Mouse (Mus musculus) hindbrain, embryonic 10.5 days (tissue): ENCODE data around the gene Commd8. TPM values are rescaled to one million over a fixed set of nuclear protein-coding genes. Genes with fewer than 3 reads are reported as not detected.
"Not testable (repeated sequence)": the region's sequence is repeated elsewhere in the genome, so short reads cannot be mapped to it uniquely, and the experiment has no call there.

Experiments
- DNase-seq: peaks from one replicate; pipeline ENCODE4 v3.0.0-alpha.2; 2017; ENCODE audit warnings: low spot score
- H3K27ac ChIP-seq: fragments of 300-500 bp; sonication (generic); 2 replicates; pipeline ENCODE4 v1.5.1; 2016; ENCODE audit warnings: mild to moderate bottlenecking, moderate library complexity
- H3K27me3 ChIP-seq: fragments of 300-500 bp; sonication (generic); 2 replicates; pipeline ENCODE4 v1.6.1; 2016; ENCODE audit warnings: mild to moderate bottlenecking; ENCODE audit not compliant: poor library complexity, insufficient read depth, severe bottlenecking
- H3K36me3 ChIP-seq: fragments of 300-500 bp; sonication (generic); 2 replicates; pipeline ENCODE4 v1.6.1; 2016; ENCODE audit warnings: mild to moderate bottlenecking, moderate library complexity
- H3K4me1 ChIP-seq: fragments of 300-500 bp; sonication (generic); replicated peaks from 2 replicates; pipeline ENCODE4 v1.6.1; 2016; ENCODE audit warnings: mild to moderate bottlenecking
- H3K4me3 ChIP-seq: fragments of 300-500 bp; sonication (generic); 2 replicates; pipeline ENCODE4 v1.5.1; 2016; ENCODE audit warnings: mild to moderate bottlenecking, moderate library complexity
- H3K9me3 ChIP-seq: fragments of 300-500 bp; sonication (generic); 2 replicates; pipeline ENCODE4 v1.6.1; 2016; ENCODE audit warnings: mild to moderate bottlenecking, moderate library complexity
- WGBS: fragments of 180-500 bp; shearing (Covaris S2); methylation state at CpG from one replicate; pipeline ENCODE4 v1.1.7; 2016; 5-methylcytosine and 5-hydroxymethylcytosine counted together
- polyA plus RNA-seq: library from polyadenylated mRNA; unstranded; fragments of >200 nt; fragmentation: Nextera tagmentation; extraction: Ambion mirVana; gene quantifications from 2 replicates; pipeline ENCODE4 v1.2.1, GENCODE M21; 2016

Gene Commd8
- polyA plus RNA-seq, 1 experiment from 2014 or later: 152 TPM

DNA sequence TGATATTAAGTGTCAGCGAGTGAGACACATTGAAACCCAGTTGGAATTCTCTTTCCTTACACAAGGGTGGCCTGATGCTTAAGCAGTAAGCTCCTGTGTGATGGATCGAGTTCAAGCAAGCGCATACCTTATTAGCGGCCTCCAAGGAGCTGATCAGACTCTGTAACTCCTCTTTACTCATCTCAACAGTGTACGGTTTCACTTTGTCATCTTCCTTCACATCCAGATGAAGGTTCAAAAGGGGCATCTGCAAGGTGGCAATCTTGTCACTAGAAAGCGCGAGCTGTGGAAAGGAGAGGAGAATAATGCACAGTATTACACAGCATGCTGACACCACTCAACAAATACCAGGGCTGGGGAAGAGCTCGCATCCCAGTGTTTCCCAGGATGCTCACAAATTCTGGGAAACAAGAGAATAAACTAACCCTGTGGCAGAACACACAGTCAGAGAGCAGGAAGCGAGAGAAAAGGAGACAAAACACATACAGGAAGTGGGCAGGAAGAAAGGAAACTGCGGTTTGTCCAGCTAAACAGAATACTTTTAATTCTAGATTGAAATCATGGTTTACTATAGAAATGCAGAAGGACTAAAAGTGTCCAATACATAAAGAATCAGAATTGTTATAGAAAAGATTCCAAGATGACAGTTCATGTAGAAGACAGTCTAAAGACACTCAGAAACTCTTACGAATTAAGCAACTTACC lies 7.1 kb downstream of the Commd8 start:
- Histone ChIP-seq H3K27ac (no peak overlapping the region), H3K36me3 (peaks cover 88% of the 10 kb centered on the region), H3K27me3 (no peaks in the 10 kb centered on the region), H3K4me1 (no peaks in the 10 kb centered on the region), H3K9me3 (no peaks in the 10 kb centered on the region), H3K4me3 (no peak overlapping the region)
- DNase-seq: no peak
- WGBS: 90% methylated on average over 11 of the region's 11 CpGs

DNA sequence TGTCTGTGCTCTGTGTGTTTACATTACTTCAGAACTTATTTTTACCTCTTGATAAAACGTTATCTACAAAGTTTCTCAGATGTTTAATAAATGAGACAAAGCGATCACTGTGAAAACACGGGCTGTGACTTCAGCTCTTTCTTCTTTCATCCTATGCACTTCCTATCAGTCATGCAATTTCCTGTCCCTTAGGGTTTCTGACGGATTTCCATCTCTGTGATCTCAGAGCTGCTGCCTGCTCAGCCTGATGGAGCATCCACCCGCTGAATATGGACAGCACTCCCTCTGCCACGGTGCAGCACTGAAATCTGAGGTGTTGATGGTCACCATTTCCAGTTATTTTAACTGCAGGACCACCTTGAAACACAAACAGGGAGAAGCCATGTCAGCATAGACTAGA lies 8.5 kb downstream of the Commd8 start:
- no peak overlapping the region for H3K4me3 ChIP-seq
- no peak overlapping the region for H3K27ac ChIP-seq
- H3K27me3 ChIP-seq: no peaks in the 10 kb centered on the region
- no peaks in the 10 kb centered on the region for H3K9me3 ChIP-seq
- H3K4me1 ChIP-seq: no peaks in the 10 kb centered on the region
- 86% methylated on average over 6 of the region's 6 CpGs for WGBS
- peaks cover 91% of the 10 kb centered on the region for H3K36me3 ChIP-seq
- DNase-seq: no peak

DNA sequence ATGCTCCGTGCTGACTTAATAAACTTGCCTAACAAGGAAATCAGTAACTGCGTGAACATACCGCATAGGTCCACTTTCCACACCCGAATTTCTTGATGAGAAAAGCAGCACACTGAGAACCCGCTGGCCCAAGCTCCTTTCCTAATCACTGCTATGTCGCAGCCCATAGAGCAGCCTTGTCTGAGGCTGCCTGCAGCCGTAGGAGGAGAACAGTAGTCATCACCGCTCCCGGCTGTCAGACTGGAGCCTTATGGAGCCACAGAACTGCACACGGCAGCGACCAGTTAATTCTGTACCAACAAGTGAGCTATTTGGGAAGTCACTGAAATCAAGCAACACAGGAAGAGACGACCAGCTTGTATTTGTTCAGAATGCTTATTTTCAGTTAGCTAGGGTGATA lies 9.3 kb downstream of the Commd8 start:
- WGBS: 94% methylated on average over 12 of the region's 12 CpGs
- H3K36me3 ChIP-seq: peaks cover 87% of the 10 kb centered on the region

DNA sequence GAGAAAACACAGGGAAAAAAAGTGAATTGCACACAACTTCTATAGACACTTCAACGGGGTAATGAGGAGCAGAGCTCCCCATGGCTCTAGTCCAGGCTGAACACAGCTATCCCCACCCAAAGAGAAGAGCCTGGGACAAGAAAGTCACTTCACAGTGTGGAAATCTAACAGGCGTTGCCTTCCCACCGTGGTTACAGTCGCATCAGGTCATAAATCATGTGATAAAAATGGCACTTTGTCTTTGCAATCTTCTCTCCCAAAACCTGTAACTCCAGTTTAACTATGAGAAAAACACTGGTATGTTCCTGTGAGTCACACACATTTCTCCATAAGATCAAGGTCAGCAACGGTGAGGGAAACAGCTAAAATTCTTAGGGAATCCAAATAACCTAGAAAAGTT lies 11.4 kb downstream of the Commd8 start:
- Histone ChIP-seq H3K4me1 (no peaks in the 10 kb centered on the region), H3K27ac (no peak overlapping the region), H3K36me3 (peaks cover 70% of the 10 kb centered on the region), H3K27me3 (no peaks in the 10 kb centered on the region), H3K9me3 (no peaks in the 10 kb centered on the region), H3K4me3 (no peak overlapping the region)
- no peak for DNase-seq
- WGBS: 95% methylated on average over 5 of the region's 5 CpGs

More for the DNA sequence above, 9.3 kb downstream of the Commd8 start:
- H3K27ac ChIP-seq: no peak overlapping the region
- no peak for DNase-seq
- H3K27me3 ChIP-seq: no peaks in the 10 kb centered on the region
- no peak overlapping the region for H3K4me3 ChIP-seq
- H3K4me1 ChIP-seq: no peaks in the 10 kb centered on the region
- no peaks in the 10 kb centered on the region for H3K9me3 ChIP-seq

DNA sequence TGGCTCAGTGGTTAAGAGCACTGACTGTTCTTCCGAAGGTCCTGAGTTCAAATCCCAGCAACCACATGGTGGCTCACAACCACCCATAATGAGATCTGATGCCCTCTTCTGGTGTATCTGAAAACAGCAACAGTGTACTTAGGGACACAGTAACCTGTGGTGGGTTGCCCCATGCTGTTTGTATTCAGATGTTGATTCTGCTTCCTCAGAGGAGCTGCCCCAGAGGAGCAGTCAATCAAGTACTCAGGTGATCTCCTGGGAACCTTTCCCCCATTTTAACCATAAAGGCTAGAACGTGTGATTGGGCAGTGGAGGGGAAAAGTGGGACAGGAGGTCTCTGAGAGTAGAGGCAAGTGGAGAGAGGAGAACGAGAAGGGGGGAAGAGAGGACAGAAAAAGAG lies 12.3 kb downstream of the Commd8 start:
- DNase-seq, H3K9me3 ChIP-seq, H3K4me3 ChIP-seq, H3K27ac ChIP-seq, H3K4me1 ChIP-seq, H3K27me3 ChIP-seq: not testable (repeated sequence)
- H3K36me3 ChIP-seq: peaks cover 61% of the 10 kb centered on the region
- WGBS: 63% methylated on average over 3 of the region's 3 CpGs

DNA sequence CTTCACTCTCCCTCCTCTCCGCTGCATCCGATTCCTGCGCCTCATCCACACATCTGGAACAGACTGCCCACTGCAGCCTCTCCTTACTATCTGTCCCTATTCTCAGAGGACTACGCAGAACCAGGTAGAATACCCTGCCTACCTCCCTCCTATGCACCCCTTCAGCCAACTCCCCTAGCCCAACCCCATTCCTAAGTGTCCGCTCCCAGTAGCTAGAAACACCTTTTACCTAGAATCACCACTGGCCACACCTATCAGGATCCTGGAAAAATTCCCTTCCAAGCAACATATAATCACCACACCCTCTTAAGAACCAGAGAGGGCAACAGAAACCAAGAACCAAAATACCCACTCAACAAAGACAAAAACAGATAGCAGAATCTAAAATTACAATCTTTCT lies 17.1 kb downstream of the Commd8 start:
- Histone ChIP-seq H3K27ac (no peak overlapping the region), H3K9me3 (no peaks in the 10 kb centered on the region), H3K4me1 (peaks cover 14% of the 10 kb centered on the region; the same call in 1 of the 2 replicates), H3K36me3 (peaks cover 13% of the 10 kb centered on the region), H3K27me3 (no peaks in the 10 kb centered on the region), H3K4me3 (no peak overlapping the region)
- DNase-seq: no peak
- WGBS: 93% methylated on average over 5 of the region's 5 CpGs

DNA sequence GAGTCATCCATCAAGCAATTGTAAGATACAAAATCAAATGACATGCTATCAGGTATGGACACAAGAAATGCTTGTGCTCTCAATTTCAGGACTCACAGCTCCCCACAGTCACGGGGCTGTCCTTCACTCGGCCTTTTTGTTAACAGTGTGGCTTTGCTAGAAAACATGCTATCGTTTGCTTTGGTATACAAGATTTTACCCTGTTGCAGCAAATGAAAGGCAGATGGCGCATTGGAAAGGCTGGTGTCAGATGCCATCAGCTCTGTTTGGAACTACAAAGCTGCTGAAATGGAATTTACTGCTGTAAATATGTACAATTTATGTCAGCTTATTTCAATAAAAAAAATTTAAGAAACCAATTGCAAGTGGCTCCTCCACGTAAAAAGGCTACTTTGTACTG lies 19.3 kb downstream of the Commd8 start:
- no peaks in the 10 kb centered on the region for H3K36me3 ChIP-seq
- no peaks in the 10 kb centered on the region for H3K9me3 ChIP-seq
- WGBS: 52% methylated on average over 5 of the region's 5 CpGs
- peaks cover 14% of the 10 kb centered on the region; the same call in 1 of the 2 replicates for H3K4me1 ChIP-seq
- no peak overlapping the region for H3K4me3 ChIP-seq
- peak; percentile 16 for DNase-seq
- H3K27me3 ChIP-seq: no peaks in the 10 kb centered on the region
- no peak overlapping the region for H3K27ac ChIP-seq

DNA sequence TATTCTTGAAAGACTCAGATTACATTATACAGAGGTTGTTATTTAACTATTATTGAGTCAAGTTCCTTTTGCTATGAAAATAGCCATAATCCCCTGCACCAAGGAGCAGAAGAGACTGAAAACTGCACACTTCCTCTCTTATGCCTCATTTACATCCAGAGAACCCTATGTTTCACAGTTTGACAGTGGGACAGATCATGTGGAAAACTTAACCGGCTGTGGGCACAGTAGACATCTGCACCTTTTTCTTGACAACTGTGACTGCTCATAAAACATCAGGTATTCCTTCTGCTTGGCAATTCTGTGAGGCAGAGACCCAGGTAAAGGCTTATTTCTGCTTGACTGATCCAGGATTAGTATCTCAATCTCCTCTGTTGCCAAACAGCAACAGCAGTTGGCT lies 28.4 kb downstream of the Commd8 start:
- DNase-seq: no peak
- Histone ChIP-seq H3K4me1 (no peaks in the 10 kb centered on the region), H3K4me3 (no peak overlapping the region), H3K9me3 (no peaks in the 10 kb centered on the region), H3K36me3 (no peaks in the 10 kb centered on the region), H3K27me3 (no peaks in the 10 kb centered on the region), H3K27ac (no peak overlapping the region)
- 84% methylated on average over 1 of the region's 1 CpGs for whole genome bisulfite sequencing

DNA sequence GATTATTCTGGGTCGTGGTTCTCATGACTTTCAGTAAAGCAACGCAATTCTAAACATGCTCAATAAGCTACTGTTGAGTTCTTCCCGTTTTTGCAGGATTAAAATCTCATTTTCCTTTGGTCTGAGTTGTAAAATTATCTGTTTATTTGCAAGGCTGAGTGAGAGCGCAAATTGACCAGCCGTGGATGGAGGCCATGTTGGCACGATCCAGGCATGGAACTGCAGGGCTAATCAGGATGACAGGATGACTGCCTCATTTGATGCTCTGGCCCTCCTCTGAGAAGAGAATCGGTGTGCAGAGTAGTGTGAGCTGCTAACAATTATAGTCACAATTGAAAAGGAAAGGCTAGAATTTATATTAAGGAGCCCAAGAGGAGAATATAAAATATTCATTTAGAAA lies 29.7 kb downstream of the Commd8 start:
- Histone ChIP-seq H3K27me3 (no peaks in the 10 kb centered on the region), H3K4me1 (no peaks in the 10 kb centered on the region), H3K4me3 (no peak overlapping the region), H3K9me3 (no peaks in the 10 kb centered on the region), H3K36me3 (no peaks in the 10 kb centered on the region), H3K27ac (no peak overlapping the region)
- no peak for DNase-seq
- WGBS: 92% methylated on average over 7 of the region's 7 CpGs

DNA sequence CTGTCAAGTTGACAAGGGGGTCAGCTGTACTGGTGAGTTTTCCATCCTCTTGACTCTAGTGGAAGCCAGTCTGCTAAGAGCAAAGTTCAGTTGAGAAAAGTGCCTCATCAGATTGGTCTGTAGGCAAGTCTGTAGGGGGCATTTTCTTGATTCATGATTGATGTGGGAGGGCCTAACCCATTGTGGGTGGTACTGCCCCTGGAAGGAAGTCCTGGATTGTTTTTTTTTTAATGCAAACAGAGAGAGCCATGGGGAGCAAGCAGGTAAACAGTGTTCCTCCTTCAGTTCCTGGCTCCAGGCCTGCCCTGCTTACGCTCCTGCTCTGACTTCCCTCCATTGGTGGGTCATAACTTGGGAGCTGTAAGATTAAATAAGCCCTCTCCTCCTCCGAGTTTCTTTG lies 34.1 kb downstream of the Commd8 start:
- Histone ChIP-seq H3K27ac (no peak overlapping the region), H3K4me3 (no peak overlapping the region), H3K36me3 (no peaks in the 10 kb centered on the region), H3K4me1 (no peaks in the 10 kb centered on the region), H3K27me3 (no peaks in the 10 kb centered on the region), H3K9me3 (no peaks in the 10 kb centered on the region)
- 68% methylated on average over 2 of the region's 2 CpGs for WGBS
- no peak for DNase-seq

DNA sequence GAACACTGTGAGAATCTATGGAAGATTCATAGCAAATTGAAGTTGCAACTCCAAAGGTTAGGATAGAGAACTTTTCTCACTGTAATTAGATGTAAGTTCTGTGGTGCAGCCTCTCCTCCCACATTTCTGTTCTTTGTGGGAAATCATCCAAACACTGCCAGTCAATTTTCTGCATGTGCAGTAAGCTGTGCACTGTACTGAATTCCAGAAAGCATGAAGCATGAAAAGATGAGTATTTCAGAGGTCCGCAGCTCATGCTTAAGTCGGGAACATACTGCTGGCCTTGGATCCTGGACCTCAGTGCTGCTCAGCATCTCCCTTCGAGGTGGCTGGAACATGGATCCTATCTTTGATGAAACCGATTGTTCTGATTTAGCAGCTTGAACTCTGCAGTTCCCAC lies 41.3 kb downstream of the Commd8 start:
- 90% methylated on average over 4 of the region's 4 CpGs for WGBS
- no peak for DNase-seq
- Histone ChIP-seq H3K4me1 (no peaks in the 10 kb centered on the region), H3K9me3 (no peaks in the 10 kb centered on the region), H3K36me3 (no peaks in the 10 kb centered on the region), H3K4me3 (no peak overlapping the region), H3K27me3 (no peaks in the 10 kb centered on the region), H3K27ac (no peak overlapping the region)

DNA sequence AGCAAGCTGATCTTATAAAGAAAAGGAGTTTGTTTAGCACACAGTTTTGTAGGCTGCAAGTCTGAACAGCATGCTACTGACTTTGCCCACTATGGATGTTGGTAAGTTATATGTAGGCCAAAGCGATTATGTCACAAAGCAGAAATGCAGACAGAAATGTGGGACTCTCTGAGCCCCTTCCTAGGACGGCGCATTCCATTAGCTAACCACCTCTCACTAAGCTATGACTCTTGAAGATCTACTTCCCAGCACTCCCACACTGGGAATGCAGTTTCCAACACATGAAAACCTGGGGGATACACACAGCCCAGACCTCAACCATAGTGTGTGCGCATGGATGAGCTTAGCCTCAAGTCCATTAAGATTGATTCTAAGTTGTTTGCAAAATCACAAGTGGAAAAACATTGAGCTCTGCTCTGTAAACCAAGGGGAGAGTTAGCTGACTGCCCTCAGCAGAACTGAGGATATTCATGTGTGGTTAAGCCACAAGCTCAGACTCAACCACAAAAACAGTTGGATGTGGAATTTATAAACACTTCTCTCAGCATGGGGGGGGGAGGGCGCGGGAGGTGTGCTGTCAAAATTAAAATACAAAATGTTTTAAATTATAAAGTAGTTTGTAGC lies 45.5 kb downstream of the Commd8 start:
- Histone ChIP-seq H3K4me1 (no peaks in the 10 kb centered on the region), H3K36me3 (no peaks in the 10 kb centered on the region), H3K27me3 (no peaks in the 10 kb centered on the region), H3K9me3 (no peaks in the 10 kb centered on the region), H3K4me3 (no peak overlapping the region), H3K27ac (no peak overlapping the region)
- 90% methylated on average over 6 of the region's 6 CpGs for WGBS
- DNase-seq: no peak
